Mouse (Mus musculus) adrenal gland, postnatal 14 days (tissue): ENCODE measurements around the gene Sun1. TPM values are rescaled to one million over a fixed set of nuclear protein-coding genes. Genes with fewer than 3 reads are reported as not detected.
A peak's percentile ranks its signal among the peaks of the same experiment; 100 is the strongest.

Experiments used
- DNase-seq: peaks from one replicate; pipeline ENCODE4 v3.0.0; 2021; ENCODE audit warnings: mixed read lengths
- long read RNA-seq, 2 experiments: library from polyadenylated mRNA; stranded (forward); transcript quantifications; one replicate each; pipeline ENCODE4 v2.0.0; 2021
- total RNA-seq: library from RNA; stranded (reverse); gene quantifications from 2 replicates; pipeline ENCODE4 v1.2.3, GENCODE M21; 2021

Gene Sun1
- 63.6 and 78.6 TPM in 2 replicates for total RNA-seq
- long read RNA-seq, experiment 1, full-length matches to known transcripts: 50 of 99 reads
- long read RNA-seq, experiment 1, partial matches to known transcripts: 17 of 99 reads
- long read RNA-seq, experiment 1, other reads (novel, unspliced or antisense): 32 of 99 reads
- long read RNA-seq, experiment 2, full-length matches to known transcripts: 52 of 107 reads
- long read RNA-seq, experiment 2, partial matches to known transcripts: 25 of 107 reads
- long read RNA-seq, experiment 2, other reads (novel, unspliced or antisense): 30 of 107 reads

DNA sequence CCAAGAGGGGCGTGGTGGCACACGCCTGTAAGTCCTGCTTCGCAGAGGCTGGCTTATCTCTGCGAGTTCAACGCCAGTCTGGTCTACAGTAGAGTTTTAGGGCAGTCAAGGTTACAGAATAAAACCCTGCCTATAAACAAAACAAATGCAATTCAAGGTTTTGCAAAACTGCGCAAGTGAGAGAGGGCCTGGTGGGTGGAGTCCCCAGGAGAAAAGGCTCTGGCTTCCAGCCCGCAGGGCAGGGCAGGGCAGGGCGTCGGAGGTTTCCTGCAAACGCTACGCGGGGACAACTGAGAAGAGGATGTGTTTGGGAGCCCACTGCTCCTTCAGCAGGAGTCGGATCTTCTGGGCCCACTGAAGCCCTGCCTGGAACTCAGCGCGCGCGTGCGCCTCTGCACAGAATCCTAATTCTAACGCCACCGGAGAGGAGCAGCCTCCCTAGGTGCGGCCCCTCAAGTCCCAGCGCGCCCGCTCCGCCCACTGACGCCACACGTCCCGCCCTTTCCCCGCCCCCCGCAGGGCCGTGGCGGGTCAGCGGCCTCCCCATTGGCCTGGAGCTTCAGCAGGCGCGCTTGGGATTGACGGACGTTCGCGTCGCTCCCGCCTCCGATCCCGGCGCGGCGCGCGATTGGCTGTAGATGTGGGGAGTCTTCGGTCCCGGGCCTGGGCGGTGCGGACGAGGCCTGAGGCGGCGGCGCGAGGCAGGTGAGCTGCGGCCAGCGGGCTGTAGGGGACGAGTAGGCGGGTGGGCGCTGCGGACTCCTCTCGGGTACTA lies at the start of gene Sun1:
TSS of gene Sun1 (plus strand) at position 643 of the 775 bp plus-strand sequence.
- DNase-seq: peak; percentile 99

DNA sequence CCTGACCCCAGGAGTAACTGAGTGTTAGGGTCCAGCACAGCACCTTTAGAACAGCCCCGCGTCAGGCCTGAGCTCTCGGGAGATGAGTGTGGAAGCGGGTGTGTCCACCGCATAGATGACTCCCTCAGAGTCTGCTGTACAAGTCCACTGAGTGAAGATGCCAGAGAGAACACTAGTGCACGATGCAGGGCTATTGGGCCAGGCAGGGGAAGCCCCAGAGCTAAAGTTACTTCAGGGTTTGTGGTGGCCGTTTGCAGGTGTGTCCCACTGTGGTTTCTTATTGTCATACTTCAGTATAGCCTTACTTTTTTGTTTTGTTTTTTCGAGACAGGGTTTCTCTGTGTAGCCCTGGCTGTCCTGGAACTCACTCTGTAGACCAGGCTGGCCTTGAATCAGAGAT lies 39.5 kb upstream of the Sun1 start:
- no peak for DNase-seq

DNA sequence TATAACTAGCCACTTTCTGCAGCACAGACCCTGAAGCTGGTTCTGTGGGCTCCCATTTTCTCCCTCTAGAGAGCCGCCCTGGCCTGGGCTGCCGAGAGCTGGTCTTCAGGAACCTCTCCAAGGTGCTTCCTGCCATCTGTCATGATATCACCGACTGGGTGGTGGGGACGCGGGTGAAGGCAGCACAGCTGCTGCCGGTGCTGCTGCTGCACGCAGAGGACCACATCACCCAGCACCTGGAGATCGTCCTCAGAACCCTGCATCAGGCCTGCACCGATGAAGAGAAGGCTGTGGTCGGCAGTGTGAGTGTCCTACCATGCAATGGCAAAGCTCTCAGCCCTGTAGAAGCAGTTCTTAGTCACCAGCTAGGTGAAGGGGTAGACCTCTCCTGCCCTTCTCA lies 38.8 kb upstream of the Sun1 start:
- DNase-seq: no peak

DNA sequence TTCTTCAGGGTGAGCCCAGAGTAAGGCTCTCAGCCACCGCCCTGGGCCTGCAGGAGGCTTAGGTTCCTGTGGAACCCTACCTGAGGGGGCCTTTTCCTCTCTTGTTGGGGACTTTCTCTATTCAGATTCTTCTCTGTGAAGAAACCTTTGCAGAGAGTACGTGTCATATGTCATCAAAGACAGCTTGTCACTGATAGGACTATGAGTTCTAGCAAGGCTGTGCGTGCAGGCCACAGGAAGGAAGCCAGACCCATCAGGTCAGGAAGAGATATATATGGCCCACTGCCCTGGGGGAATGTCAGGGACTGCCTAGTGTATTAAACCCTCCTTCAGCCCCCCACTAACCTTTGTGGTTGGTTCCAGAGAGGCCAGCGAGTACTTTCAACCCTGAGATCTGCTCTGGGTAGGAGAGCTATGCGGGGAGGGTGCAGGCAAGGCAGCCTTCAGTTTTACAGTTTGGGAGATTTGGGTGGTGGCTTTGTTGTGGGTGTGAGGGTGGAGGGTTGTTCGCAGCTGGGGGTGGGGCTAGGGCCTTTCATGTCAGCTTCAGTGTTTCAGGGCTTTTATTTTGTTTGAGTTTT lies 33.6 kb upstream of the Sun1 start:
- DNase-seq: no peak

DNA sequence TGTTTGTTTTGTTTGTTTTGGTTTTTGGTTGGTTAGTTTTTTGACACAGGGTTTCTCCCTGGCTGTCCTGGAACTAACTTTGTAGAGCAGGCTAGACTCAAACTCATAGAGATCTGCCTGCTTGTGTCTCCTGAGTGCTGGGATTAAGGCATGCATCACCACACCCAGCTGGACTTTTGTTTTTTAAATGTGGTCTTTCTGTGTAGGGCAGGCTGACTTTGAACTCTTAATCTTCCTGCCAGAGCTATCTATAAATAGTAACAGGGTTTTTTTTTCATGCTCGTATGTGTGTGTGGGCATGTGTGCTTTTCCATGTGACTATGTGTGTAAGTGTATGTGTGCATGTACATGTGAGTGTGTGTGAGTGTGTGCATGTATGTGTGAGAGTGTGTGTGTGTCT lies 32.9 kb upstream of the Sun1 start:
- no peak for DNase-seq

DNA sequence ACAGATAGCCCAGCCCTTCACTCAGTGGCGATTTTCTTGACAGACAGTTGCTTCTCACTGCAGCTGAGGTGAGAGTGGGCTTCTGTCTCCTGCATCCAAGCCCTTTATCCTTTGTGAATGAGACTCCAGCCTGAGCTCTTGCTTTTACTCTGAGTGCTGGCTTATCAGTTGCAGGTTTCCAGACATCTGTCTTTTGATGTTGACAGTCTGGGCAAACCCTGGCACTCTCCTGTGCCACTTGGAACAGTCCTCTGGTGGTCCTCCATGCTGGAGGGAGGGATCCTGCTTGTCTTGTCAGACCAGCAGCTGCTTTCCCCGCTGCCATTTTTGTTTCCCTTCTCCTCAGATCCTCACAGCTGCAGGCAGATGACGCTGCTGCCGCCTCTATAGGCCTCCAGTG lies 28.5 kb upstream of the Sun1 start:
- DNase-seq: no peak

DNA sequence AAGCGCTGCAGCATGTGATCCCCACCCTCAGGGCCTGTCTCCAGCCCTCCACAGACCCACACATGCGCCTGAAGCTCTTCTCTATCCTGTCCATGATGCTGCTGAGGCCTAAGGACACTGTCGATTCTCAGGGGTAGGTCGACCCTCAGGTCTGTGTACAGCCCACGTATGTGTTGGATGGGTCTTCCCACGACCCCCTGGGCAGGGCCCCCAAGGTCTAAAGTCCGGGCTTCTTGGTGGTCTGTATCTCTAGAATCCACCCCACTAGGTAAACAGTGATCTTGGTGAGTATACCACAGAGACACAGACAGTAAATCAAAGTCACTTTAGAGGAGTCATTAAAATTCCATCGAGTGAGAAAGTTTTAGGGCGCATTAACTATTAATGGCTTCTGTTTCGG lies 26.3 kb upstream of the Sun1 start:
- DNase-seq: no peak

DNA sequence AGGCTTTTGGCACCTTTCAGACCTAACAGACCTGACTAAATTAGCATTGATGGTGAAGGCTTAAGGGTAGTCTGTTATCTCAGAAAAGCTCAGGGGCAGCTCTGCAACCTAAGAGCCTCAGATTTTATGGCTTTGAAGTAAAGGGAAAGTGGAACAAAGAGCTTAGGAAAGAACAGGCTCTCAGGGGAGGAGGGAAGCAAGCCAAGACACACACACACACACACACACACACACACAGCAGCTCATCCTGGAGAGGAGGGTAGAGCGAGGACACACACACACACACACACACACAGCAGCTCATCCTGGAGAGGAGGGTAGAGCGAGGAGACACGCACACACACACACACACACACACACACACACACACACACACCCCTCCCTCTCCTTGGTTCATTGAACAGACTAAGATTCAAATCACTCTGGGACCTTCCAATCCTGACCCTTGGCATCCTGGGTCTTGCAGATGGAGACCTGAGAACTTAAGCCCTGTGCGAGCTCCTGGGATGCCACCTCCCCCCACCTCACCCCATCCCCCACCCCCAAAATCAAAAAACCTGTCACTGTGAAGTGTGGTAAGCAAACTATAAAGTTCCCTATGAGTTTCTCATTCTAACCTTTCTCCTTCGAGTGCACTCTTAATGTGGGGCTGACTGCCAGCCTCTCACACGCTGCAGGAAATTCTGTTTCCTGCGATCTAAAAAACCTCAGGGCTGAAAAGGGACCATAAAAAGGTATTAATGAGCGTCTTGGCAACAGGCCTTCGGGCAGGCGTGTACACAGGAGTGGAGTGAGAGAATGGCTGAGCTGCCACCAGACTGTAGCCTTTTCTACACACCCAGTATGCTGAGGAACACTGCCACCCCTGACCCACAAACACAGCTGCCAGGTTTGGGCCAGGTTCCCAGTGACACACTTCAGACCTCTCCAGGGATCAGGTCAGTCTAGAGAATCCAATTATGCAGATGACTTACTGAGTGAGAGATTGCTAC lies 25.6 kb upstream of the Sun1 start:
- DNase-seq: peak; percentile 77

DNA sequence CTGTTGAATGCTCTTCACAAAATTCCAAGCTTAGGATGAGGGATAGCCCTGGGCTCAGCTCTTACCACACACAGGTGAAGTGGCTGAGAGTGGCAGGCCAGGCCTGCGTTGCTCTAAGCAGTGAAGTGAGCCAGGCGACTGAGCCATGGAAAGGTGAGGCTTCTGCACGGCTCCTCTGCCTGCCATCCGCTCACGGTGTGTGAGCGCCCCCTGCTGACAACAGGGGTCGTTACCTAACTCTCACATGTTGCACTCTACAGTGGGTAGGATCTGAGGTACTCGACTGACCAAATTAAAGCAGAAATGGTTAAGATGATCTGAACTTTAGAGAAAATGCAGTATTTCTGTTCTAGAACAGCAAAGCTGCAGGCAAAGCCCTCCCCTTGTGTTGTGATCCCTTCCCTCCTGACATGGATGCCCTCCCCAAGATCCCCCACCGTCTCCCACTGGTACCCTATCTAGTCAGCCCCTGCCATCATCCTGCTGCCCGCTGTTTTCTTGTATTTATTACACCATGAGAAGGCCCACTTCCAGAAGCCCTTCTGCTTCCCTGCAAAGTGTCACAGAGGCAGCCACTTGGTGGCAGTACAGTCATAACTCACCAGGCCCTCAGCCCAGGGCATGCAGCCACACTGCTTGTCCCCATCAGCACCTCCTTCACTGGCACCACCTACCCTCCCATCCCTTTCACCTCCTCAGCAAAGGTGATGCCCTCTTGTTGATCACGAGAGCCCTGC lies 21.4 kb upstream of the Sun1 start:
- DNase-seq: peak; percentile 91

DNA sequence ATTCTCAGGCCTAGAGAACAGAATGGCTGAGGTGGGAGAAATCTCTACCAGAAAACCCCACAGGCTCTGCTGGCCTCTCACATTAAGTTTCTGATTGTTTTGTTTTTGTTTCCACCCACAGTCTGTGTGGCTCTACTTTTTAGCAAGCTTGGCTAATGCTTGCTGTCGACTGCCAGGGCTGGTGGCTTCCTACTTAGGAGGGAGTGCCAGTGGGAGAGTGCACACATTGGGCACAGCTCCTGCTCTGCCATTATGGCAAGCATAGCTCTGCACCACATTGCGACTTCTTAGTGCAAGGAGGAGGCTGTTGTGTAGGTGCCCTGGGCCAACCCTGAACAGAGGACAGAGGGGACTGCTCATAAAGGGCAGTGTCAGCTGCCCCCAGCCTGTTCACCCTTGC lies 17.3 kb upstream of the Sun1 start:
- DNase-seq: no peak

DNA sequence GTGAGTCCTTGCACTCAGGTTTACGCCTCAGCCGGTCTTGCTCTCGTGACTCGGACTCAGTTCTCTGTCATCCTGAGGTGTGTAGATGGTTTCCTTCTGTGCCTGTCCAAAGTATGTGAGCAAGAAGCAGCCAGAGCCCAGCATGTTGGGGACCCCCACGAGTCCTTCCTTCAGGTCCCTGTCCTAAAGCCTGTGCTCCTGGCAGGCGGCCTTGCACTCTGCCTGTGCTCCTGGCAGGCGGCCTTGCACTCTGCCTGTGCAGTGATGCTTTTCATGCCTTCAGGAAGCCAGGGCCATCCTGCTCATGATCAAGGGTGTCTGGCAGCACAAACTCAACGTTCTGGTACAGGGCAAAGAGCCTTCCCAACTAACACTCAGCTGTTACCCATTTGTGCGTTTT lies 16.8 kb upstream of the Sun1 start:
- DNase-seq: peak; percentile 61

DNA sequence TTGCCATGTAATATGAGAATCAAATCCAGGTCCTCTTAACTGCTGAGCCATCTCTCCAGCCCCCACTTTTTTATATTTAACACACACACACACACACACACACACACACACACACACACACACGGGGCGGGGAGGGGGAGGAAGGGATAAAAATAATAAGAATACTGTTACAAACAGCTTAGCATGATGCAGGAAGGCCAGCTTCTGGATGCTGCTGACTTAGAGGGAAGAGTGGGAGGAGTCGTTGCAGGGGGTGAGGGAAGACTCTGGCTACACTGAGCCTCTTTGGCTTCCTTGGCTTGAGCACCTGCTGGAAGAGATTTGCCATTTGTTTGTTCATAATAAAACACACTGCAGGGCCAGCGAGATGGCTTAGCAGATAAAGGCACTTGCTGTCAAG lies 15.5 kb upstream of the Sun1 start:
- DNase-seq: no peak

DNA sequence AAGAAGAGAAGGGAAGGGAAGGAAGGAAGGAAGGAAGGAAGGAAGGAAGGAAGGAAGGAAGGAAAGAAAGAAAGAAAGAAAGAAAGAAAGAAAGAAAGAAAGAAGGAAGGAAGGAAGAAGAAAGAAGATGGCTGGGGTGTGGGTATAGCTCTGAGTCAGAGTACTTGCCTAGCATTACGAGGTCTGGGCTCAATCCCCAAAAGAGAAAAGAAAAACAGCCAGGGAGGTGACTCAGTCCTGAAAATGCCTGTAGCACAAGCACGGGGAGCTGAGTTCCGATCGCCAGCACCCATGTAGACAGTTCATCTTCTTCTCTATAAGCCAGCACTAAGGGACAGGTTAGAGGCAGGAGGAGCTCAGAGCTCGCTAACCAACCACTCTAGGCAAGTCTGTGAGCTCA lies 10.7 kb upstream of the Sun1 start:
- no peak for DNase-seq

DNA sequence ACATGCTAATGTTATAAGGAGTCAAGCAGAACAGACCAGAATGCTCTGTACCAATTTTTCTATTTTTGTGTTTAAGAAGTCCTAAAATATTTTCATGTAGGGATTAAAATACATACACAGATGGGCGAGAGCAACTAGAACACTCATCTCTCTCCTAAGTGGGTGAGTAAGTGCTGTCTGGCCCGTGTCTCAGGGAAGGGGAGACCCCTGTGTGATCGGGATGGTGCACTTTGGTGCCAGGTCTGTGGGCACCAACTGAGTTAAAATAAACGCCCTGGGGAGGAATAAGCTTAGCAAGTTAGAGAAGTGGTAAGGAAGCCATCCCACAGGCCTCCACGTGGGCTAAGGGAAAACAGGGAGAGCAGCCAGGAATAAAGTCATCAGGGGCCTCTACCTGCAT lies 9.5 kb upstream of the Sun1 start:
- no peak for DNase-seq

DNA sequence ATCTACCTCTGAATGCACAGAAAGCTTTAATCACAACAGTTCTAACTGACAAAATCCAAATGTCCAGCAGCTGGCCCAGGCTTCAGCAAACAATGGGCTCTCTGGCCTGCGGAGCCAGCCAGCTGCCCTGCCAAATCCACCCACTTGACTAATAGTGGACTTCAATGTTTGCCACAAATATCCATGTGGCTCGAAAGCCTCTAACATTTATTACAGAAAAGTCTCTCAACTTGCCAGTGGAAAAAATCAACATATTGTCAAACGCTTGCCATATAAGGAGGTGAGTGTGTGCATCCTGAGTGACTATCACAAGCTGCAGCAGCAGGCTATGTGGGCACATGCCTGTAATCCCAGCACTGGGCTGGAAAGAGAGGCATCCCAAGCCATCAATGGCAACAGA lies 1.7 kb upstream of the Sun1 start:
- no peak for DNase-seq

DNA sequence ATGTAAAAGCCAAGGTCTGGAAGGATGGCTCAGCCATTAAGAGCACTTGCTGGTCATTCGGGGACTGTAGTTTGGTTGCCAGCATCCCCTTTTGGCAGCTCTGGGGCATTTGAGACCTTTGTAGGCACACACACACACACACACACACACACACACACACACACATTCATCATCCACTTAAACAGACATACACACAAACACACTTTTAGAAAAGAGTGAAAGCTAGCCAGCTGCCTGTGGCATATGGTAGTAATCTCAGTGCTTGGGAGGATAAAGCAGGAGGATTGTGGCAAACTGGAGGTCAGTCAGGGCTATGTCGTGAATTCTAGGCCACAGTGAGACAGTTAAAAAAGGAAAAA lies 822 bp upstream of the Sun1 start:
- DNase-seq: no peak

DNA sequence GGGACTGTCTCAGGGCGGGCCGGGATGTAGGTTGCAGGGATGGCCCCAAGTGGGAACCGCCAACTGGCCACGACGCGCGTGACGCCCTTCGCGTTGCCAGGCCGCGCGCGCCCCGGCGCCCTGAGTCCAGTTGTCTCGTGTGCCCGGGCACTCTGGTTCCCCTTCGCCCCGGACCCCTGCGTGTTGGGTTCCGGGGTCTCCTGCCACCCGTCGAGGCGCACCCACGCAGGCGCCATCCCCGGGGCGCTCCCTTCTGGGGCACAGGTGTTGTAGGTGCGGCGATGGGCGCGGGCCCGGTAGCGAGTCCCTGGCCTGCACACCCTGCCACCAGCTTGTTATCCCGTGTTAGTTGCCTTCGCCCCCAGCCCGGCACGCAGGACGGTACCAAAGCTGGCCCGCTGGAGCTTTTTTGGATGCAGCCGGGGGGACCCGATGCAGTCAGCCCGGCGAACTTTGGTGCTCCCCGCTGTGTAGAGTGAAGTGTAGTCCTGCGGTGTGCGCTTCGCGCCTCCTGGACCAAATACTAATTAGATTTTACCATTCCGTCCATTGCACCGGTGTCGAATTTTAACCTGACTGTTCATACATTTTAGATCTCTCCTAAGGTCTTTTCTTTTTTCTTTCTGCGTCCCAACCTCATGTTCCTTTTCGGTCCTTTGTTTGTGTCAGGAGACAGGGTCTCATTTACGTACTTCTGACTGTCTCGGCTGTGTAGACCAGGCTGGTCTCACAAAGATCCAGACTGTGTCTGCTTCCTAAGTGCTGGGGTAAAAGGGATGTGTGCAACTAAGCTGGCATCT lies 533 bp downstream of the Sun1 start:
- no peak for DNase-seq

DNA sequence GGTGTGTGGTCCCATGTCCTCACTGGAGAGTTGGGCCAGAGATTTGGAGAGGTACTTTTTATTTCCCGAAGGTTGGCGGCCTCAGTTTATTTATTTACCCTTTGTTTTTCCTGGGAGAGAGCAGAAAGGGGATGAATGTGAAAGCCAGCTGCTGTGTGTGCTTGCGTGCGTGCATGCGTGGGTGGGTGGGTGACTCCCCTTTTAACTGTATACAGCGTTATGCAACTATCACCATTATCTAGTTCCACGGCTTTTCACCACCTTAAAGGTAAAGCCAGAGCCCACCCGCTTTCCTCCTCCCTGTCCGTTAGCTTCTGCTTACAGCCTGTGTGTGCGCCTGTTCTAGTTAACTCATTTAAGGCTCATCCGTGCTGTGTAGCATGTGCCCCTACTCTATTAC lies 1.7 kb downstream of the Sun1 start:
- no peak for DNase-seq

DNA sequence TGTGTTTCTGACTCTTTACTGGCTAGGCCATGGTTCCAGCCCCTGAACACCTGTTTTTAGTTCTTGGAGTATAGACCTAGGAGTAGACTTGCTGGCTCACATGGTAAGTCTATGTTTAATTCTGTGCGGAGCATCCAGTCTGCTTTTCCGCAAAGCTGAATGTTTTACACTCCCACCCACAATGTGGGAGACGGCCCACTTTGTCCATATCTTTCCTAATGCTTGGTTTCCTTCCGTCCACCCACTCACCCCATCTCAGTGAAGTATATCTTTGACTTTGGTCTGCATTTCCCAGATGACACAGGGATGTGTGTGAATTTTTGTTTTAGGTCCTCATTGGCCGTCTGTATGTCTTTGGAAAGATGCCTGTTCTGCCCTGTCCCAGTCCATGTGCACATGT lies 2.9 kb downstream of the Sun1 start:
- no peak for DNase-seq

DNA sequence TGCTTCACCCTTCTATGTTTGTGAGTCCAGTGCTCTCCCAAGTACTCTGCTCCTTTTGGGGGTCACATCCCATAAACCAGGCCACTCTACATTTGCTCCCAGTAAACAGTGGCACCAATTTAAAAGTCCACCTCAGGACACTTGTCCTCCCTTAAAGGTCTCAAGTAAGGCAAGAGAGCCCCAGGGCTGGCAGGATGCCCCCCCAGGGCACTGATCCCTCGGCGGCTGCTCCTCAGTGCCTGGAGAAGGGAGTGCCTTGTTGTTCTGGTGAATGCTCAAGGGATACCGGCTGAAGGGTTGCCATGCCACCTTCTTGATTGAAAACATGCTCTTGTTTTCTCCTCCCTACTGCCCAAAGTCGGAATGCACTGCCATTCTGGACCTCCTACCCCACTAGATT lies 5.6 kb downstream of the Sun1 start:
- peak; percentile 25 for DNase-seq

DNA sequence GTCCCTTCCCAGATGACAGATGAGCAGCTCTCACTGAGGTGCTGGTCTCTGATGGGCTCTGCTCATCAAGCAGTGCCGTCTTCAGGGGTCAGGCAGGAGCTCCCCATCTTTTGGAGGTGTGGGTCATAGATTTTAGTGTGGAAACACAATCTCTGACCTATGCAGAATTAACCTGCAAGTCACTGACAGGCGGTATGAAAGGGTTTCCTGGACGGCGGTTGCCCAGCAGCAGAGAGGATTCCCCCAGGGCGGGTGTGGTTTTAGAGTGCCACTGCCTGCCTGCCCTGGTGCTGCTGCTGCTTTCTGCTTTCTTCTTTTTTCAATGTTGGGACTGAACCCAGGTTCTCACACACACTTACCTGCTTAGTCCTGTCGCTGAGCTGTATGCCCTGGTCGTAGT lies 6.1 kb downstream of the Sun1 start:
- DNase-seq: peak; percentile 29
